Mouse (Mus musculus): Measurements from ENCODE around the gene Osbpl6. TPM values are rescaled to one million over a fixed set of nuclear protein-coding genes. Genes with fewer than 3 reads are reported as not detected.
A peak's percentile ranks its signal among the peaks of the same experiment; 100 is the strongest.

Osbpl6 gene
- total RNA-seq (2021), result 10 to 100 TPM; 39.9 to 53.7 TPM
- long read RNA-seq, experiment 1, full-length matches to known transcripts, result 12 of 38 reads
- long read RNA-seq, experiment 1, partial matches to known transcripts, result 3 of 38 reads
- long read RNA-seq, experiment 1, other reads (novel, unspliced or antisense), result 23 of 38 reads
- long read RNA-seq, experiment 2, partial matches to known transcripts, result 4 of 25 reads
- long read RNA-seq, experiment 2, other reads (novel, unspliced or antisense), result 18 of 25 reads

DNA sequence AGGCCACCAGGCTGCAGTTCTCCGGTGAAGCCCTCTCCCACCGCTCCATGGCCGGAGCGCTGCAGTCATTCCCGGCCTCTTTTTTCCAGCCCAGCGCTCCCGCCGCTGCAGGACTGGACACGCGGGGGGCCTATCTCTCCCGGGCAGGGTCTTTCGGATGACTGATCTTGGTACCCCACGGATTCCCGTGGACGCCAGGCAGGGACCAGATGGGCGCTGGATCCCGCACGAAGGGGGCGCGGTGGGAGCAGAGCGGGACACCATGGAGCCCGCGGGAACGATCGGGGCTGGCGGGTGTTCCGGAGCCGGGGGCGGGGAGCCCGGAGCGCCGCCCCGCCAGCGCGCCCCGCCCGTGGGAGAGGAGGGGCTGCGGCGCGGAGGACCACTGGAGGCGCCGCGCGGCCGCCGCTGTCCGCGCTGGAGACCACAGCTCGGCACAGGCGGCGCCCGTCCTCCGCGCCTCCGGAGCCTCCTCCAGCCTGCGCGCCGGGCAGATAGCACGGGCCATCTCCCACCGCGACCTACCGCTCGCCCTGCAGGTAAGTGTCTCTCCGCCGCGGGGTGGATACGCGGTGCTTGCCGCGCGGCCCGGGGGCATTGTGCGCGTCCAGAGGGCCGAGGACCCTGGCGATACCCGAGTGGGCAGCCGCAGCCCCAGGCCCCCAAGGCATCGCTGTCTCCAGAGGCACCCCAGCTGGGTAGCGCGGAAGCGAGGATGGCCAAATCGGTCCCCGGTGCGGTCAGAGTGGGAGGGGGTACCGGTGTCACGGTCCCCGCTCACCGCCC, at the start of gene Osbpl6:
Gene Osbpl6, plus strand, starts transcription at position 358 of the 786 bp plus-strand sequence.
- peak; percentile 63 for DNase-seq (ENCODE audit: low spot score)

DNA sequence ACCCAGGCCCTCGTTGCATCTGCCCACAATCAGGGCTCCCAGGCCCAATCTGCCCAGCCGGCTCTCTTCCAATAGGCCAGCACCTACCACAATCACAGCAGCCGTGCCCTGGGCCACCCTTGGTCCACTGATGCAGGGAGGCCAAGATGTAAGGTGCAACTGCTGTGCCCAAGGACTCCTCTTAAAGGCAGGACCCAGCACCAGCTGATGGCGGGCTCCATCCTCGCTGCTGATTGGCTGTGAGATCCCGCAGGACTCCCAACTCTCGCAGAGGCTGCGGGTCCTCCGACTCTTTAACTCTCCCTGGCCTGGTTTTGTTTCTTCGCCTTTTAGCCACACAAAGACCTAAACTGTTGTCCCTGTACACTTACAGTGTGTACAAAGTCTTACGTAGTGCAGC, 46.1 kb upstream of the Osbpl6 start, which contains the start of gene Cyct:
Gene Cyct, minus strand, starts transcription at position 225 of the 400 bp plus-strand sequence.
- no peak for DNase-seq (ENCODE audit: low spot score)

DNA sequence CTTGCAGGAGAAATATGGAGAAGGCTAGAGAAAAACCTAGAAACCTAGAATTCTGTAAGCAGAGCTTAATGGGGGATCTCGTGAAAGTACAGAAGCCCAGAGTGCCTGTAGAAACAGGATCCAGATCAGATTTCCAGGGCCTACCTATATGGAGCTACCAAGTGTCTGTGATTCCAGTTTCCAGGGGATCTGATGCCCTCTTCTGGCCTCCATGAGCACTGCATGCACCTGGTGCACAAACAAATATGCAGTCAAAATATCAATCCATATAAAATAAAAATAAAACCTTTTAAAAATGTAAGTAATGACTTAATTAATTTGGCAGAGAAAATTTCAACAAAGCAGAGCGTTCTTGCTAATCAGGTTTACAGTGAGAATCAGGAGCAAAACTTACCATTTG, 44.2 kb upstream of the Osbpl6 start:
- DNase-seq (ENCODE audit: low spot score), result no peak

DNA sequence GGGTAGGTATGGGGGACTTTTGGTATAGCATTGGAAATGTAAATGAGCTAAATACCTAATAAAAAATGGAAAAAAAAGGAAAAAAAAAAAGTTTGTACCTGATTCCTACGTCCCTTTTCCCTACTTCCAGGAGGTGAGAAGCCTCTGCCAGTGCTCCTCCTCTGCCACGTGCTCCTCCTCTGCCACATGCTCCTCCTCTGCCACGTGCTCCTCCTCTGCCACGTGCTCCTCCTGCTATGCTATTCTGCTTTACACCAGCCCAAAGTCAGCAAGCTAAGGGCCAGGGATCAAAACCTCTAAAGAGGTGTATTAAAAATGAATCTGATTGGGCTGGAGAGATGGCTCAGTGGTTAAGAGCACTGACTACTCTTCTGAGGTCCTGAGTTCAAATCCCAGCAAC, 40.5 kb upstream of the Osbpl6 start:
- no peak for DNase-seq (ENCODE audit: low spot score)

DNA sequence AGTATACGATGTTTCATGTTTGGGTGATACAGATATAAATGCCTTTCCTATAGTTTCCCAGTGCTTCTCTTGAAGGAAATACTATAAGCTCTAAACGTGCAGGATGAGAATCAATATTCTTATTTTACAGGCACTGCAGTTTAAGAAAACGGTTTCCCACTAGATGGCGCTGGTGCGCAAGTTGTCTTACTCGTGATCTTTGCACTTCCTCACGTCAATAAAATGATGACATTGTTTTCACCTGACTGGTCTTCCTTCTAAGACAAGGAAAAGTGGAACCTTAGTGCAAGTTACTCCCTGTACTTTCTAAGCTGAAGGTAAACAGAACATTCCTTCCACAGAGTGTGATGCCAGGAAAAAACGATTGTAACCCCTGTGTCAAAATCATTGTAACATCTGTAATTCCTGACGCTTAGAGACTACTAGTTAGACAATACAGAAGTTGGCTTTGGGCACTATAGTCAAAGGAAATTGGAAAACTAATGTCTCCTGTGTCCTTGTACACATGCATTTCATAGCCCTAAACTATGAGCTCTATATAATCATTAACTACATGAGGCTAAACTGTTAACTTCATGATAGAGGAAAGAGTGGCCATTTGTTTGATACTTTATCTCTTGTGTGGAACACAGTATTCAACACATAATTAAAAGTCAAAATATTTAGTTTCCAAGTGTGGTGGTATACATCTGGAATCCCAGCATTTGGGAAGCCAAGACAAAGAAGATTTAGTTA, 39.0 kb upstream of the Osbpl6 start:
- DNase-seq (ENCODE audit: low spot score), result peak; percentile 80

DNA sequence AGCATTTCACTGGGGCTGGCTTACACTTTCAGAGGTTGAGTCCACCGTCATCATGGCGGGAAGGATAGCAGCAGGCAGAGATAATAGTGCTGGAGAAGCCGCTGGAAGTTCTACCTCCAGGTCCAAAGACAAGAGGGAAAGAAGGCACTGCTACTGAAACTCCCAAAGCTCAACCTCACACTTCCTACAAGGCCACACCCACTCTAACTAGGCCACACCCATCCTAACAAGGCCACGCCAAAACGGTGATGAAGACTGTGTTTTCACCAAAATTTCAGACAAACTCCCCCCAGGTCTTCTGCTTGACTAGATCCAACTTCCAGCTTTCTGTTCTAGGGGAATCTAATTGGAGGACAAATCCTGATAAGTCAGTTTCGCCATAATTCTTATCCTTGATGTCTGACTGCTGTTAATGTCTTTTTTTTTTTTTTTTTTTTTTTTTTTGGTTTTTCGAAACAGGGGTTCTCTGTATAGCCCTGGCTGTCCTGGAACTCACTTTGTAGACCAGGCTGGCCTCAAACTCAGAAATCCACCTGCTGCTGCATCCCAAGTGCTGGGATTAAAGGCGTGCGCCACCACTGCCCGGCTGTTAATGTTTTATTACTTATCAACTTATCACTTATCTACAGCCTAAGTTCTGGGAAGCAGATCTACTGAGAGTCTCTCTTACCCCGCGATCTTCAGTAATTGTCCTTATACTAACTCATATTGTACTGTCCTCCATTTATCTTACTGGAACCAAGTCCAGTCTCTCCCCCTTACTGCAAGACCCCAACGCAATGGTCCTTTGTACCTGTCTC, 37.2 kb upstream of the Osbpl6 start:
- DNase-seq (ENCODE audit: low spot score), result no peak

DNA sequence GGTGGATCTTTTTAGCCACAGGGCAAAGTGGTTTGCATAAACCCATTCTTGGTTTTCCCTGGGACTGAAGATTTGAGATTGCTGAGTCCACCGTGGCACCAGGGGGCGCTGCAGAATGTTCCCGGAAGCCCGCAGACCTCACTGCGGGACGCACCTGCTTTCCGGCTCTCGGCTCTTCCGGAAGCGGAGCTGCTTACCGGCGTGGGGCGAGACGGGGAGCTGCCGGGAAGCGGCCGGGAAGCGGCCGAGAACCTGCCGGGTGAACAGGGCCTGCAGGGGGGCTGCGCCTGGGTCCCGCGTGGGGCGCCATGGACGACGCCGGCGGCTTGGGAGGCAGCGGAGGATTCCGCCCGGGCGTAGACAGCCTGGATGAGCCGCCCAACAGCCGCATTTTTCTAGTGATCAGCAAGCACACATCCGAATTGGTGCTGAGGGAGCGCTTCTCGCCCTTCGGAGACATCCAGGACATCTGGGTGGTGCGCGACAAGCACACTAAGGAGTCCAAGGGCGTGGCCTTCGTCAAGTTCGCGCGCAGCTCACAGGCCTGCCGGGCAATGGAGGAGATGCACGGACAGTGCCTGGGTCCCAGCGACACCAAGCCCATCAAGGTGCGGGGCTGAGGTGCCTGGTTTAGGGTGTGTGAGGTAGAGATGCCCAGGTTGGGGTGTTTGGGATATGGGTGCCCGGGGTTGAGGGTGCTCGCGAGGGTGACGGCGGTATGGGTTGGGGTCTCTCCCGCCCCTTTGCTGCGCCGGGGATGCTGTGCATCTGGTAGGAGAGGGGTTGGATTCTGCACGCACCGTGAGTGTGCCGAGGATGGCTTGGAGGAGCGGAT, 36.3 kb upstream of the Osbpl6 start, which contains the start of gene Rbm45:
Gene Rbm45, plus strand, starts transcription at position 164 of the 835 bp plus-strand sequence.
- peak; percentile 82 for DNase-seq (ENCODE audit: low spot score)

DNA sequence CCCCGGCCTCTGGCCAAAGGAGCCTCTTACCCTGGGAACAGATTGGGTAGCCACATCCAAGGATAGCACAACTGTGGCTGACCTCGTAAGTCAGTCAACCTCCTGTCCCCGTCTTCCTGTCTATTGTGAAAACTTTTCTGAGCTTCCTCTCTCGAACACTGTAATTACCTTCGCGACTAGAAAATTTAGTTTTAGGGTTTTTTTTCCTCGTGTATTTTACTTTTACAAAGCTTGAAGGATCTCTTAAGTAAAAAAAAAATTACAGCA, 35.7 kb upstream of the Osbpl6 start:
- DNase-seq (ENCODE audit: low spot score), result peak; percentile 1

DNA sequence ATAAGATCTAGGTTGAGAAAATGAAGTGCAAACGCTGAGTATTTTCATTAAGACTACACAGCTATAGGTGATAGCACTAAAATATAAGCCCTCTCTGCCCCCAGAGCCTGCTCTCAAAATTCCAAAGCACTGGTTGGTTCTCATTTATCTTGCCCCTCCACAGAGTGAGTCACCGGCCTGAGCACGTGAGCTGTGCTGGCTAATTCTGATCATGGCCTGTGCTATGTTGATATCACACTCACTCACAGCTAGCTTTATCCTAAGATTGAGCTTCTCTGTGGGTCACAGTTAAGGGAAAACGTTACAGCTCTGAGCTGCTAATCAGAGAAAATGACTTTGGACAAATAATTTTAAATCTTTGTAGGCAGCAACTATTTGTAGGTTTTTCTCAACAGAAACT, 34.1 kb upstream of the Osbpl6 start:
- no peak for DNase-seq (ENCODE audit: low spot score)

DNA sequence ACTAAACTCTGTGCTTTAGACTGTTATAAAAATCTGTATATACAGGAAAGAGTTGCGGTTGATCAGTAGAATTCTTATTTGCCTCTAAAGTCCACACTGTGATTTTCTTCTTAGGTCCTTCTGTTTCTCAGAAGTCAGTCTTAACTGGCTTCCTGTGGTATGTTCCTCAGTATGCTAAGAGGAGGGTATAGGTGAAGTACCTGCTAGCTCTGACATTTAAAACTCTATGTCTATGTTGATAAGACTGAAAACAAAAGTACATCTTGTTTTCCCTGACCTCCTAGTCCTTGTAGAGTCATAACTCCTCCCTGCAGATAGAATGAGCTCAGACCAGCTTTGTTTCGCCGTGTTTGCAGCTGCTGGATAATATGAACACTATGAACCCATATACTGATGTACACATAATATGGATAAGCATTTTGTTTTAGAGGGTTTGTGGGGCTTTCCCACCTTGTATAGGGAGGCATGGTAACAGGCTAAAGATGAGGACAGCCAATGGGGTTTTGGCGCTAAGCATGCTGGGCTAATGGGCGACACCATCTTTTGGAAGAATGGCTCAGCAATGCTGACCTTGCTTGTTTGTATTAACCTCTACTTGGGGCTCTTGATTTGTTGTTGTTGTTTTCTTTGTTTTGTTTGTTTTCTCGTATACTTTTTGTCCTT, 31.6 kb upstream of the Osbpl6 start:
- no peak for DNase-seq (ENCODE audit: low spot score)

DNA sequence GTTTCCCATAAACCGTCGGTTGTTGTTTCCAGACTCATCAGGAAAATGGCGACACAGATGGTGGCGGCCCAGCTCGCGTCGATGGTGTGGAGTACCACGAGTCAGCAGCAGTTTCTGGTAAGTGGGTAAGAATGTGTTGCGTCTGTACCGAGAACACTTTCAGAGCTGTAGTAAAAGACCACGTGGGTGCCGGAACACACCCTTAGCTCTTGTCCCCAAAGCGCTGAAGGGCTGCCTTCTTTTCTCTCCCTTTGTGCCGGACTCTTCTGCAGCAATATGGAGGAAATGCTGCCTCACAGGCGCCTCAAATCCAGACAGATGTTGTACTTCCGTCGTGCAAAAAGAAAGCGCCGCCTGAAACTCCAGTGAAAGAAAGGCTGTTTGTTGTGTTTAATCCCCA, 27.7 kb upstream of the Osbpl6 start:
- no peak for DNase-seq (ENCODE audit: low spot score)

DNA sequence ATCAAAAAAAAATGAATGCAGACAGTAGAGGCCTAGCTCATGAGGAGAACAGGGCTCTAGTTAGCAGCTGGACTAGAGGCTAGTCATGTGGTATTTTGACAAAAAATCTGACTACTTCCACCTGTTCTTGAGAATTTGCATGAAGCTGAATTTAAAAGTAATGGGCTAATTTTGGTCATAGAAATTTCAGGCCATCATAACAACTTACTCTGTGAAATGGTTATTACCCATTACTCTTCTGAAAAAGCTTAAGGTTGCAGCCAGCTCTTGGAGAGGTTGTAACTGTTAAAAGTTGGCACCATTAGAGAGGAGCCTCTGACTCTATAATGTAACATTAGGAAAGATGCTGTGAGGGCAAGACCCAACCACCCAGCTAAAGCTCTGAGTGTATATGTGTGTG, 19.8 kb upstream of the Osbpl6 start:
- DNase-seq (ENCODE audit: low spot score), result no peak

DNA sequence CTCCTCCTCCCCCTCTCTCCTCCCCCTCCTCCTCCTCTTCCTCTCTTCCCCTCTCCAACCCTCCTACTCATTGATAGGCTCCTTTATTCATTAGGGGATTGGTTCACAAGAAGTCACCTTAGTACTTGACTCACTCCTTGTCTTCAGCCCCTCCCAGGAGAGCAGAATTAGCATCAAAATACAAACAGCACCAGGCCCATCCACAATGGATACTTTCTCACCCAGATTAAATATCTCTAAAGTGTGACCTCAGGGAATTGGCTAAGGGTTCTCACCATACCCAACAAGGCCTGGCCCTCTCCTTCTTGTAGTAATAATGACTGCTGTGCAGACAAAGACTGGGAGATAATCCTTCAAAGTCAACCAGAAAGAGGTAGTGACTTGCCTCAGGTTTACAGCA, 6.1 kb upstream of the Osbpl6 start:
- no peak for DNase-seq (ENCODE audit: low spot score)

DNA sequence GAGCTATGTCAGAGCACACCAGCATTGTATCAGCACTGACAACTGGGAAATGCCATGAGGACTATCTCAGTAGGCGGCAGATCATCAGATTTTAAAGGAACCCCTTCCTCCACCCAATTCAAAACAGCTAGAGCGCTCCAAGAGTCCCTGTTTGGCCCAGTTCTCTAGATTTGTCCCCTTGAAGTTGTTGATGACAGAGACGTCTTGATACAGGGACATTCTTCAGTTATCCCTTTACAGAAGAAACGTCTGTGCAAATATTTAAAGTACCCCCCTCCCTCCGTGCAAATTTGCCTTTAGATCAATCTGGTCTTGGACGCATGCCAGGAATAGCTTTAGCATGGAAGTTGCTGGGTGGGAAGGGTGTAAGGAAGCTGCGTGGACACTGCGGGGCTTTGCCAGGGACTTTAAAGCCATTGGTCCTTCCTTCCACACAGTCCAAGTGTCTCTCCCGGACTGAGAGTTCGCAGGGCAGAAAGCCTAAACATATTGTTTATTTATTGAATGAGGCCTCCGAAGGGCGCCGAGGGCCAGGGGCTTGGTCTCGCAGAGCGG, 635 bp upstream of the Osbpl6 start:
- no peak for DNase-seq (ENCODE audit: low spot score)

DNA sequence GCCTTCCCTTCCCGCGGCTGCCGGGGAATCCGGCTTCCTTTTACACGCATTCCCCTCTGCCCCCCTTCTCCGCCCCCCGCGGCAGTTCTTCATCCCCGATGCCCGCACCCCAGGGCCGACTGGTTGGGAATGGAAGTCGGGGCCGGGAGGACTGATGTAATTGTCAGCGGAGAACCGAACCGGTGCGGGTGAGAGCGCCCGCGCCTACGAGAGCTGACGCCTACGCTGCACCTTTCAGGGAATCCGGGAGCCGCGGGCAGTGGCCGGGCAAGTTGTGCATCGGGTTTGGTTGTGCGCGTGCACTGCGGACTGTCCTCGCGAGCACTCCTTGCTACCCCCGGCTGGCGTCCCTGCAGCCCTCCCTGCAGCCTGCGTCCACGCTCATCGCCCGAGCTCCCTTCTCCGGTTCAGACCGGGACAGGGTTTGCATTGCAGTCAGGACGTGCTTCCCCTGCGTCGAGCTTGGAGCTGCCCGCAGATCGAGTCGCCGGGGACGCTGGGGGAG, 681 bp downstream of the Osbpl6 start:
- peak; percentile 64 for DNase-seq (ENCODE audit: low spot score)

DNA sequence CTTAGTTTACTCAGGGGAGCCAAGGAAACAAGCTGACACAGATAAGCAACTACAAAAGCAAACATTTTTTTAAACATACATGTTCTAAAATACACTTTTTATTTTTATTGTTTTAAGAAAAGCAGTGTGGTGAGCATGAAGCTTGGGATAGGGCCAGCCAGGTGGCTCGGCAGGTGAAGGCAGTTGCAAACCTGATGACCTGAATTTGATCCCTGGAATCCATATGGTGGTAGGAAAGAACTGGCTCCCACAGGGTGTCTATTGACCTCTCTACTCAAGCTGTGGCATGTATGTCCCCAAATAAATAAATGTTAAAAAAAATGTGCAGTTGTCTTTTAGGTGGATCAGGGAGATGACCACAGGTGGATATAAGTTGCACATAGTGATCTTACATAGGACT, 3.2 kb downstream of the Osbpl6 start:
- no peak for DNase-seq (ENCODE audit: low spot score)

DNA sequence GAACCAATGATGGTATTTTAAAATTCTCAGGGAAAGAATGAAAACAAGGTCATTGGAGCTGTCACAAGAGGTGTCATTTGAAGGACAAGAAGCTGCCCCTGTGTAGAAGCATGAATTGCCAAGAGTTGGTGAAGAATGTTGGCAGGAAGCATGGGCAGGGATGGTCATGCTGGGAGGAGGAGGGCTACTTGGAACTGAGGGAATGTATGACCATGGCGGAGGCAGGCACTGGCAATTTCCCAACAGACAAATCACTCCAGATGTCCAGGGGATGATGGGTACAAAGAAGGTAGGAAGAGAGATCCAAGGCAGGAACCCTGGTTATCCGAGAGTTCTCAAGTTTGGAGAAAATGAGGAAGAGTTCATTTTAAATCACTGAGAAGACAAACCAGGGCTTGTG, 3.7 kb downstream of the Osbpl6 start:
- no peak for DNase-seq (ENCODE audit: low spot score)

DNA sequence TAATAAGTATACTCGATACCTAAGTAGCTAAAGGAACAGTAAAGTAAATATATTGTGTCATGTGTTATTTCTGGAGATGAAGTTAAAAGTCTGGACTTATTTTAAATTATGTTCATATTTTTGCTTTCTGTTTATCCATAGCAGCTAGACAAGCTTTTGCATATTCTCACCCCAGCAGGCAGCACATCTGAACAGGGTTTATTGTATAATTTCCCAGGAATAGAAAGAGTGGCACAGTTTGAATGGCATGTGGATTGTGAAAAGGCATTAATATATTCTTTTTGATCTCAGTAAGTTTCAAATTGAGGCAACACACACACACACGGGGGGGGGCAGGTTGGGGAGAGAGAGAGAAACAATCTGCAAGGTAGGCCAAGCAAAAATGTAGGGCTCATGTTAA, 6.6 kb downstream of the Osbpl6 start:
- no peak for DNase-seq (ENCODE audit: low spot score)

DNA sequence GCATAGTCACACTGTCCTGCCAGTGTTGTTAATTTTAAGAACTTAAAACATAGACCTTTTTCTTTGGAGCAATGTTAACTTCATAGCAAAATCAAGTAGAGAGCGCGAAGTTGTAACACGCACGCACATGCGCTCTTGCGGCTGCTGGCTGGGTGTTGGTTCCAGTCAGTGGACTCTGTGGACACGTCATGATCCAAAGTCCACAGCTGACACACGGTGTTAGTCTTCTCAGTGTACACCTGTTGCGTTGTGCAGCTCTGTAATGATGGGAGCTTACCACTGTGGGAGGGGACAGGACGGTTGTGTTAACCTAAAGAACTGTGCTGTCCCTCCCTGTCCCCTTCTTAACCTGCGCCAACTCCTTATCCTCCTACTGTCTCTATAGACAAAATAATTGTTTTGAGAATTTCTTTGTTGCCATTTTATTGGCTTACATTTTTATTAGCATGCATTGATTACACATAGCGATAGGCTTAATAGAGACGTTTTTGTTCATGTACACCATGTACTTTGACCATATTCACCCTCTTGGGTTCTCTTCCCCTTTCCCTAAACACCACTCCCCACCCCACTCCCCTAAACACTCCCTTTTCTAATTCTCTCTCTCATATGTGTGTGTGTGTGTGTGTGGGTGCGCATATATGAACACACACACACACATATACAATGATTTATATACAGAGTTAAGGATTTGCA, 11.3 kb downstream of the Osbpl6 start:
- DNase-seq (ENCODE audit: low spot score), result no peak
